Mouse (Mus musculus) cerebellum, adult 2 months (tissue): ENCODE measurements around the gene Nedd9.

Experiments
- CTCF ChIP-seq: fragments of 200-500 bp; IDR thresholded peaks from 2 replicates; pipeline ENCODE4 v1.5.1; 2011; ENCODE audit warnings: low read depth, mild to moderate bottlenecking, control low read depth, low read length, moderate library complexity, borderline replicate concordance; ENCODE audit not compliant: insufficient read depth
- POLR2A ChIP-seq: fragments of 200-500 bp; IDR thresholded peaks from 2 replicates; pipeline ENCODE4 v1.6.1; 2011; ENCODE audit warnings: low read length, control low read depth, borderline replicate concordance; ENCODE audit not compliant: insufficient read depth

GRCm38 (mm10) chr13:41334641-41335000 is 152.5 kb downstream of the Nedd9 start:
- TF ChIP-seq POLR2A (no peak), CTCF (no peak)
